In genomic region chr7:99323321-99323700, GRCm38 (mm10) we compare ENCODE assay signal across 14 mouse cellular contexts. TPM values are rescaled to one million over a fixed set of nuclear protein-coding genes. Genes with fewer than 3 reads are reported as not detected.
"Had no signal": no experiment of that assay in that cellular context is flagged by ENCODE, and none has a peak within 500 bp of the region (broad histone marks: within the 10 kb centered on the region; RNA-seq: fewer than 3 reads in every experiment).

No protein-coding gene starts in this region.

- ATAC-seq: inflammation-experienced regulatory T-cells, adult 6 months; liver, embryonic 12.5 days had no signal

- H3K9me3 ChIP-seq: liver, embryonic 12.5 days; neural tube, embryonic 12.5 days had no signal

- H3K4me3 ChIP-seq: layer of hippocampus, adult 2 months; liver, embryonic 12.5 days; neural tube, embryonic 12.5 days had no signal

- H3K36me3 ChIP-seq: liver, embryonic 12.5 days had no signal

- H3K9ac ChIP-seq: liver, embryonic 12.5 days; neural tube, embryonic 12.5 days had no signal

- H3K27ac ChIP-seq: layer of hippocampus, adult 2 months; liver, embryonic 12.5 days; neural tube, embryonic 12.5 days; stomach, postnatal 0 days had no signal

- H3K4me1 ChIP-seq: liver, embryonic 12.5 days had no signal

- H3K4me2 ChIP-seq: liver, embryonic 12.5 days; neural tube, embryonic 12.5 days had no signal

- H3K27me3 ChIP-seq: neural tube, embryonic 12.5 days had no signal

- DNase-seq: kidney, adult 11 months; kidney, adult 9 months; kidney, postnatal 10 days; kidney, postnatal 4 days; left cerebral cortex, postnatal 4 days; midbrain, embryonic 14.5 days; thymus, postnatal 4 days had no signal

RNA-seq across cellular contexts. Expression of gene Serpinh1, which starts 29.7 kb away (rescaled TPM):
- total RNA-seq: monocyte, adult 5-6 weeks had no signal
- polyA plus RNA-seq: inflammation-experienced regulatory T-cells, adult 6 months had no signal

RNA-seq across cellular contexts. Expression of gene Map6, which starts 56.1 kb away (rescaled TPM):
- total RNA-seq: megakaryocyte progenitor cell, adult 5-6 weeks; monocyte, adult 5-6 weeks had no signal
